Mouse (Mus musculus) erythroblast, embryonic 14.5 days (primary cell): Measurements from ENCODE around the gene Pcsk7.

ENCODE experiments used
- GATA1 ChIP-seq: IDR thresholded peaks from 2 replicates; pipeline ENCODE4 v1.6.1; 2012; ENCODE audit warnings: low read length, inconsistent platforms, mixed read lengths
- TAL1 ChIP-seq: IDR thresholded peaks from 3 replicates; pipeline ENCODE4 v1.6.1; 2012; ENCODE audit warnings: low read length, inconsistent platforms, mixed read lengths

GRCm38 (mm10) chr9:45959661-45960060 lies 53.4 kb downstream of the Pcsk7 start:
- TF ChIP-seq GATA1 (no peak), TAL1 (no peak)
